Mouse (Mus musculus) lung, adult 2 months (tissue): ENCODE data around the gene N4bp2l2.

Experiments
- CTCF ChIP-seq: fragments of 200-500 bp; IDR thresholded peaks from 2 replicates; pipeline ENCODE4 v1.5.1; 2011; ENCODE audit warnings: mild to moderate bottlenecking, low read length, control low read depth; ENCODE audit not compliant: insufficient read depth
- POLR2A ChIP-seq: fragments of 200-500 bp; IDR thresholded peaks from 2 replicates; pipeline ENCODE4 v1.6.1; 2011; ENCODE audit warnings: low read depth, mild to moderate bottlenecking, control low read depth, low read length, borderline replicate concordance; ENCODE audit errors: extremely low read depth

DNA sequence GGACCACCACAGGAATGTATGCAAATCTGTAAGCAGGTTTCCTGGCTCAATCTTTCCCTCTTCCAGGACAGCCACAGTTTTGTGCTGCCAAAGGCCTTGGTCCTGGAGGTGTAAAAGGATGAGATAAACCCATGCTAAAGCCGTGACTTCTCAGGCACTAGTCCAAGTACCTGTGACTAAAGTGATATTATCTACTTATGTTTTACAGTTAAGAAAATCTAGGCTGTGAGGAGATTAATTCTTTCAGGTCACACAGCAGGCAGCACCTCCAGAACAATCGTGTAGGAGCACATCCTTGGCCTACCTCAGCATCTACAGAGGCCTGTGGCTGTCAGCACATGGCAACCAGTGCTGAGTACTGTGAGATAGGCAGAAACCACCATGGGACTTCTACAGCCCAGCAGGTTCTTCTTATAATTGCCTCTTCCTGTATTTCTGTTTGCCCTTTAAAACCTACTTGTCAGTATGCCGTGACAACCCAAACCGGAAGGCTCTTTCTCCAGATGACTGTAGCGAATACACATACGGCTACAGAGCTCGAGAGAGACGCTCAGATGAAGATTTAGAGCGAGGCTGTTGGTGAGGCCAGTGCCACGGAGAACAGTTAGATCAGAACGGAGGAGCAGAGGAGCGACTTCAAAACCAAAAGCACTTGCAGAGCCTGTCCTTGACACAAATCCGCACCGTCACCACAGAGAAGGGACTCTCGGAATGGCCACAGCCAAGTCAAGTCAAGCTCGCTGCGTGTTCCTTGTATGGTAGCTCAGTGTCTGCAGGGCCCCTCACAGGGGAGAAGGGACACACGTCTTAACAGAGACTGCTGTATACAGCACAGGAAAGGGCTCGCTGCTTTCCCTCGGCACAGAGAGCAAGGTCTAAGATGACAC is 65.2 kb downstream of the N4bp2l2 start:
- TF ChIP-seq POLR2A (no peak), CTCF (no peak)
